Mouse (Mus musculus) midbrain, embryonic 15.5 days (tissue): ENCODE measurements around the gene 1110051M20Rik. TPM values are rescaled to one million over a fixed set of nuclear protein-coding genes. Genes with fewer than 3 reads are reported as not detected.

Experiments used
- ATAC-seq: fragments of 200-750 bp; cut with Nextera tagmentation; replicated peaks from 2 replicates; pipeline ENCODE4 v1.8.0; 2017; ENCODE audit warnings: moderate TSS enrichment
- H3K27ac ChIP-seq: fragments of 300-500 bp; sonication (generic); 2 replicates; pipeline ENCODE4 v1.5.1; 2015; ENCODE audit warnings: mild to moderate bottlenecking, inconsistent platforms
- H3K27me3 ChIP-seq: fragments of 300-500 bp; sonication (generic); replicated peaks from 2 replicates; pipeline ENCODE4 v1.6.1; 2015; ENCODE audit warnings: inconsistent platforms
- H3K36me3 ChIP-seq: fragments of 300-500 bp; sonication (generic); replicated peaks from 2 replicates; pipeline ENCODE4 v1.6.1; 2015; ENCODE audit warnings: inconsistent platforms
- H3K4me1 ChIP-seq: fragments of 300-500 bp; sonication (generic); 2 replicates; pipeline ENCODE4 v1.6.1; 2015; ENCODE audit warnings: inconsistent platforms
- H3K4me2 ChIP-seq: fragments of 300-500 bp; sonication (generic); 2 replicates; pipeline ENCODE4 v1.6.1; 2015; ENCODE audit warnings: inconsistent platforms, mild to moderate bottlenecking, moderate library complexity
- H3K4me3 ChIP-seq: fragments of 300-500 bp; sonication (generic); 2 replicates; pipeline ENCODE4 v1.5.1; 2015; ENCODE audit warnings: mild to moderate bottlenecking, inconsistent platforms
- H3K9ac ChIP-seq: fragments of 300-500 bp; sonication (generic); 2 replicates; pipeline ENCODE4 v1.6.1; 2015; ENCODE audit warnings: mild to moderate bottlenecking, inconsistent platforms
- H3K9me3 ChIP-seq: fragments of 300-500 bp; sonication (generic); 2 replicates; pipeline ENCODE4 v1.6.1; 2016; ENCODE audit warnings: inconsistent platforms
- whole genome bisulfite sequencing: fragments of 180-500 bp; shearing (Covaris S2); methylation state at CpG from one replicate; pipeline ENCODE4 v1.1.7; 2015; ENCODE audit warnings: mixed read lengths; 5-methylcytosine and 5-hydroxymethylcytosine counted together
- polyA plus RNA-seq: library from polyadenylated mRNA; unstranded; fragments of >200 nt; fragmentation: Nextera tagmentation; extraction: Ambion mirVana; gene quantifications from 2 replicates; pipeline ENCODE4 v1.2.1, GENCODE M21; 2015

The 1110051M20Rik gene
- polyA plus RNA-seq, 1 experiment from 2014 or later: 179 TPM

DNA sequence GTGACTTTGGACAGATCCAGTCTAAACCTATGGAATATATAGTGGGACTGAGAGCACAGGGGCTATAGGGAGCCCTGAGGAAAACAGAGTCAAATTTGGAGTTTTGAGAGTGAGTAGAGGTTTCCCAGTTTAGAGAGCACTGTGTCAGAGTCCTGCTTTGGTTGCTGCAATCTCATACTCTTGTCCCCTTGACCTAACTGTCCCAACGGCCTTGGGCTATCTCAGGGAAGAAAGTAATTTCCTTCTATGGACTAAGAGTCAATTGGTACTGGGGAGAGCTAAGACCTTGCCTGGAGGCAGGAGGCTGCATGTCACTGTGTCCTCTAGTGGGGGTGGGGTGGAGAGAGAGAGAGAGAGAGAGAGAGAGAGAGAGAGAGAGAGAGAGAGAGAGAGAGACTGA, 185.7 kb downstream of the 1110051M20Rik start:
- Histone ChIP-seq H3K9ac (no peak overlapping the region), H3K4me2 (no peak overlapping the region), H3K27me3 (peaks cover 25% of the 10 kb centered on the region; the same call in 1 of the 2 replicates), H3K4me1 (peaks cover 28% of the 10 kb centered on the region), H3K36me3 (no peaks in the 10 kb centered on the region), H3K27ac (no peak overlapping the region), H3K9me3 (no peaks in the 10 kb centered on the region), H3K4me3 (no peak overlapping the region)
- WGBS: 58% methylated on average over 1 of the region's 1 CpGs
- ATAC-seq: no peak

DNA sequence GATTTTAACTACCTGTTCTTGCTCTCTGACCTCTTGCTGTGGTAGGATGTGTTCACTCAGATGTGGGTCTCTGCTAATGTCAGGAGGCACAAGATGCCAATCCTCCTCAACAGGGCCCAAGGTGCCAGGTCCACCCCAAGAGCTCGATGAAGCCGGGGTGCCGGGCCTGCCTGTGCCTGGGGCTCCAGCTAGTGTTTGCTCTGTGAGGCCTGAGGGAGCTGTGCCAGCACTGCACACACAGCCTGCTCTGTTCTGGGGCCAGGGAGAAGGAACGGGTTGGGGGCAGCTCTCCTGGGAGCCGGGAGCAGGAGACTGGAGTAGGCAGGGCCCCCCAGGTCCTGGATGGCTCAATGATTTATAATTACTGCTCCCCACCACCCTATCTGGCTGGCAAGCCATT, 186.4 kb downstream of the 1110051M20Rik start:
- Histone ChIP-seq H3K36me3 (no peaks in the 10 kb centered on the region), H3K27ac (no peak overlapping the region; the same call in 1 of the 2 replicates), H3K9me3 (no peaks in the 10 kb centered on the region), H3K27me3 (peaks cover 25% of the 10 kb centered on the region; the same call in 1 of the 2 replicates), H3K4me2 (peak overlapping the region; percentile 99), H3K9ac (no peak overlapping the region), H3K4me1 (peaks cover 28% of the 10 kb centered on the region), H3K4me3 (no peak overlapping the region)
- 67% methylated on average over 5 of the region's 5 CpGs for WGBS
- peak; percentile 35 for ATAC-seq

DNA sequence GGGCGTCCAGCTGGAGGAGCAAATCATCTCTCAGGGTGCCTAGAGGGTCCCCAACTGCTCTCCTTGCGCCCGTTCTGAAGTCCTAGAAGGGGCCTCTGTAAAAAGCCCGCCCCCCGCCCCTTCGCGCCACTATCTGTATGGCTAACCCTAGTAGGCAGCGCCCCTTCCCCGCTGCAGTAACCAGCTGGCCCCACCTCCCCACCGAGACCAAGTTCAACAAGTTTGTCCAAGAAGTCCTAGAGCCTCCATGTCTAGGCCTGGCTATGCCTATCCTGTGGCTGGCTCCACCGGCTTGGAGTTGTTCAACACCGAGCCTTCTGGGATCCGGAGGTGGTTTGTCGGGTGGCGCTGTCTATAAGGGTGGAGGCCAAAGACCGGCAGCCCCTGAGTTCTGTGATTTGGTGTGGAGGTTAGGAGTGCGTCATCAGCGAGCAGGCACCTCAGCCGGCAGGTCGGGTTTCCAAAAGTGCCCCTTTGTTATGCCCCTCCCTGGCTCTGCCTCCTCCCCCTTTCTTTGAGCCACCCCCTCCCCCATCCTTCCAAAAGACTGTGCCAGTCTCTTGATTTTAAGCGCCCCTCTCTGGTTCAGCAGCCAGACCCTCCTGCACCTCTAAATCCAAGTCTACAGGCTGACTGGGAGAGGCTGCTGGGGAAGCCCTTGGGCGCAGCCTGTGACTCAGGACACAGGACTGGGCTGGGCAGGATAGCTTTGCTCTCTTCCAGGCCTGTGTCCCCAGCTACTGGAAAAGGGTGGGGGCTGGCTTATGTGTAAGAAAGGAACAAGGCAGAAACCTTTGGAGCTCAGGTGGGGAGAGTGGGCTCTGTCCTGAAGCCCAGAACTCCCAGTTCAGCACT, 187.2 kb downstream of the 1110051M20Rik start:
- 1% methylated on average over 22 of the region's 22 CpGs for WGBS
- Histone ChIP-seq H3K9me3 (no peaks in the 10 kb centered on the region), H3K4me3 (peak overlapping the region; percentile 51), H3K4me1 (peaks cover 28% of the 10 kb centered on the region), H3K36me3 (no peaks in the 10 kb centered on the region), H3K4me2 (peak overlapping the region; percentile 99), H3K27me3 (peaks cover 25% of the 10 kb centered on the region; the same call in 1 of the 2 replicates), H3K9ac (peak overlapping the region; percentile 33), H3K27ac (peak overlapping the region; percentile 23)
- peak; percentile 41 for ATAC-seq

- no peaks in the 10 kb centered on the region for H3K9me3 ChIP-seq
- H3K27me3 ChIP-seq: peaks cover 25% of the 10 kb centered on the region; the same call in 1 of the 2 replicates
- peak overlapping the region; percentile 23; the same call in 1 of the 2 replicates for H3K27ac ChIP-seq
- H3K4me3 ChIP-seq: peak overlapping the region; percentile 51
- peak; percentile 37 for ATAC-seq
- H3K36me3 ChIP-seq: no peaks in the 10 kb centered on the region
- peak overlapping the region; percentile 99 for H3K4me2 ChIP-seq
- H3K9ac ChIP-seq: peak overlapping the region; percentile 31
- WGBS: under 1% methylated on average over 52 of the region's 52 CpGs
- peaks cover 28% of the 10 kb centered on the region for H3K4me1 ChIP-seq
Measured at GRCm38 (mm10) chr2:91256256-91257125, 188.0 kb downstream of the 1110051M20Rik start.

DNA sequence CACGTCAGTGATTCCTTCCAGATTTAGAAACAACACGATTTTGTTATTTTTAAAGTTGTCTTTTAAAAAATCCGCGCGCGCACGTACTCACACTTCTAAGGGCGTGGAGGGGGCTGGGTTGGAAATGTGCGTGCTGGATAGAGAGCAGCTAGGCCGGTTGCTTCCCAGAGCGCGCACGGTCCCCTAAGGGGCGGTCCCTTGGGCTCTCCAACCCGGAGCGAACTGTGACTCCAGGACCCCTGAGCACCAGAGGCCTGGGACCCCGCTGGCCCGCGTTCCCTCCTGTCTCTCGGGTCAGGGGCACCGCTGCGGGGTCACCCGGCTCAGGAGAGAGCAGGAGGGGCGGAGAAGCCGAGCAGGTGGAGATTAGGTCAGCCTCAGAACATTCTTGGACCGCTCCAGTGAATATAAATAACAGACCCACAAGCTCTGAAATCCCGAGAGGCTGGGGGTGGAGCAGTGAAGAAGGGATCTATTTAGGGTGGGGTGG, 188.8 kb downstream of the 1110051M20Rik start, which contains the start of gene Pacsin3:
Gene Pacsin3 (plus strand): TSS at position 294 of the 490 bp plus-strand sequence.
- H3K27ac ChIP-seq: peak within 1 kb of the TSS; percentile 23; the same call in 1 of the 2 replicates
- peak within 1 kb of the TSS; percentile 51 for H3K4me3 ChIP-seq
- no peak for ATAC-seq

GRCm38 (mm10) chr2:91254725-91255380, 189.7 kb downstream of the 1110051M20Rik start:
- Histone ChIP-seq H3K4me3 (no peak overlapping the region), H3K4me2 (0 out of 2 replicates have a peak overlapping the region, but pooled peaks have one; percentile 99), H3K9ac (no peak overlapping the region), H3K9me3 (no peaks in the 10 kb centered on the region), H3K27ac (no peak overlapping the region), H3K27me3 (peaks cover 25% of the 10 kb centered on the region; the same call in 1 of the 2 replicates), H3K36me3 (no peaks in the 10 kb centered on the region), H3K4me1 (peaks cover 28% of the 10 kb centered on the region)
- 32% methylated on average over 8 of the region's 8 CpGs for WGBS
- no peak for ATAC-seq

More for the DNA sequence above, 188.8 kb downstream of the 1110051M20Rik start, which contains the start of gene Pacsin3:
- Histone ChIP-seq H3K4me2 (peak within 1 kb of the TSS; percentile 99), H3K4me1 (peaks cover 28% of the 10 kb centered on the region), H3K27me3 (peaks cover 25% of the 10 kb centered on the region; the same call in 1 of the 2 replicates), H3K9ac (peak within 1 kb of the TSS; percentile 31), H3K36me3 (no peaks in the 10 kb centered on the region), H3K9me3 (no peaks in the 10 kb centered on the region)
- whole genome bisulfite sequencing: 1% methylated on average over 27 of the region's 27 CpGs

GRCm38 (mm10) chr2:91252512-91252911, 192.0 kb downstream of the 1110051M20Rik start:
- no peak overlapping the region for H3K4me3 ChIP-seq
- no peak overlapping the region for H3K27ac ChIP-seq
- H3K36me3 ChIP-seq: no peaks in the 10 kb centered on the region
- H3K4me2 ChIP-seq: no peak overlapping the region
- peaks cover 25% of the 10 kb centered on the region for H3K4me1 ChIP-seq
- peaks cover 20% of the 10 kb centered on the region; the same call in 1 of the 2 replicates for H3K27me3 ChIP-seq
- H3K9ac ChIP-seq: no peak overlapping the region
- no peak for ATAC-seq
- 68% methylated on average over 4 of the region's 4 CpGs for WGBS
- no peaks in the 10 kb centered on the region for H3K9me3 ChIP-seq

GRCm38 (mm10) chr2:91252001-91252400, 192.5 kb downstream of the 1110051M20Rik start:
- WGBS: 75% methylated on average over 4 of the region's 4 CpGs
- H3K9ac ChIP-seq: no peak overlapping the region
- H3K9me3 ChIP-seq: no peaks in the 10 kb centered on the region
- H3K4me1 ChIP-seq: peaks cover 20% of the 10 kb centered on the region
- no peaks in the 10 kb centered on the region for H3K36me3 ChIP-seq
- H3K4me3 ChIP-seq: no peak overlapping the region
- H3K27me3 ChIP-seq: peaks cover 19% of the 10 kb centered on the region; the same call in 1 of the 2 replicates
- H3K4me2 ChIP-seq: no peak overlapping the region
- no peak for ATAC-seq
- H3K27ac ChIP-seq: no peak overlapping the region

GRCm38 (mm10) chr2:91248366-91248765, 196.1 kb downstream of the 1110051M20Rik start:
- no peak overlapping the region for H3K27ac ChIP-seq
- WGBS: 92% methylated on average over 4 of the region's 4 CpGs
- H3K36me3 ChIP-seq: no peaks in the 10 kb centered on the region
- no peaks in the 10 kb centered on the region for H3K9me3 ChIP-seq
- no peaks in the 10 kb centered on the region; the same call in 1 of the 2 replicates for H3K27me3 ChIP-seq
- H3K9ac ChIP-seq: no peak overlapping the region
- H3K4me1 ChIP-seq: no peaks in the 10 kb centered on the region
- ATAC-seq: no peak
- H3K4me3 ChIP-seq: no peak overlapping the region
- H3K4me2 ChIP-seq: no peak overlapping the region

- no peak overlapping the region for H3K27ac ChIP-seq
- H3K9ac ChIP-seq: no peak overlapping the region
- 87% methylated on average over 5 of the region's 5 CpGs for WGBS
- no peaks in the 10 kb centered on the region for H3K36me3 ChIP-seq
- H3K4me3 ChIP-seq: no peak overlapping the region
- H3K4me2 ChIP-seq: no peak overlapping the region
- H3K9me3 ChIP-seq: no peaks in the 10 kb centered on the region
- no peaks in the 10 kb centered on the region for H3K4me1 ChIP-seq
- H3K27me3 ChIP-seq: no peaks in the 10 kb centered on the region
- ATAC-seq: no peak
Measured at GRCm38 (mm10) chr2:91244557-91245228, 199.8 kb downstream of the 1110051M20Rik start.

- Histone ChIP-seq H3K9me3 (no peaks in the 10 kb centered on the region), H3K27ac (no peak overlapping the region), H3K4me3 (no peak overlapping the region), H3K4me2 (no peak overlapping the region), H3K27me3 (no peaks in the 10 kb centered on the region), H3K36me3 (no peaks in the 10 kb centered on the region), H3K9ac (no peak overlapping the region), H3K4me1 (no peaks in the 10 kb centered on the region)
- ATAC-seq: no peak
- WGBS: 55% methylated on average over 3 of the region's 3 CpGs
Measured at GRCm38 (mm10) chr2:91243416-91243815, 201.1 kb downstream of the 1110051M20Rik start.
